Mouse (Mus musculus): ENCODE measurements around the gene Rbm26.

The Rbm26 gene

GRCm38 (mm10) chr14:105177238-105177693 lies at the start of gene Rbm26:
Rbm26 (minus strand) TSS chr14:105177327.
- peak; percentile 91 for DNase-seq (ENCODE audit: low read depth)

- no peak for DNase-seq (ENCODE audit: low read depth)
Observed at GRCm38 (mm10) chr14:105225790-105226189, 48.7 kb upstream of the Rbm26 start.

- no peak for DNase-seq (ENCODE audit: low read depth)
Observed at GRCm38 (mm10) chr14:105222240-105222639, 45.1 kb upstream of the Rbm26 start.

- no peak for DNase-seq (ENCODE audit: low read depth)
Observed at GRCm38 (mm10) chr14:105219525-105220376, 42.6 kb upstream of the Rbm26 start.

GRCm38 (mm10) chr14:105198401-105198800 lies 21.3 kb upstream of the Rbm26 start:
- DNase-seq (ENCODE audit: low read depth) = no peak

GRCm38 (mm10) chr14:105194682-105195081 lies 17.6 kb upstream of the Rbm26 start:
- no peak for DNase-seq (ENCODE audit: low read depth)

GRCm38 (mm10) chr14:105184866-105185265 lies 7.7 kb upstream of the Rbm26 start:
- DNase-seq (ENCODE audit: low read depth) = no peak

- DNase-seq (ENCODE audit: low read depth) = no peak
Observed at GRCm38 (mm10) chr14:105182786-105183185, 5.7 kb upstream of the Rbm26 start.

GRCm38 (mm10) chr14:105179733-105180132 lies 2.6 kb upstream of the Rbm26 start:
- DNase-seq (ENCODE audit: low read depth) = no peak

GRCm38 (mm10) chr14:105178996-105179395 lies 1.9 kb upstream of the Rbm26 start:
- DNase-seq (ENCODE audit: low read depth) = no peak

GRCm38 (mm10) chr14:105176381-105177168 lies 552 bp downstream of the Rbm26 start:
- no peak for DNase-seq (ENCODE audit: low read depth)

- no peak for DNase-seq (ENCODE audit: low read depth)
Observed at GRCm38 (mm10) chr14:105167181-105167580, 9.9 kb downstream of the Rbm26 start.

GRCm38 (mm10) chr14:105164793-105165192 lies 12.3 kb downstream of the Rbm26 start:
- DNase-seq (ENCODE audit: low read depth) = no peak

- DNase-seq (ENCODE audit: low read depth) = no peak
Observed at GRCm38 (mm10) chr14:105161334-105161733, 15.8 kb downstream of the Rbm26 start.

GRCm38 (mm10) chr14:105158526-105158925 lies 18.6 kb downstream of the Rbm26 start:
- DNase-seq (ENCODE audit: low read depth) = no peak

GRCm38 (mm10) chr14:105134076-105134475 lies 43.1 kb downstream of the Rbm26 start:
- no peak for DNase-seq (ENCODE audit: low read depth)

GRCm38 (mm10) chr14:105127715-105128385 lies 49.3 kb downstream of the Rbm26 start:
- no peak for DNase-seq (ENCODE audit: low read depth)

GRCm38 (mm10) chr14:105124513-105124912 lies 52.6 kb downstream of the Rbm26 start:
- DNase-seq (ENCODE audit: low read depth) = no peak

- DNase-seq (ENCODE audit: low read depth) = no peak
Observed at GRCm38 (mm10) chr14:105115402-105115801, 61.7 kb downstream of the Rbm26 start.

GRCm38 (mm10) chr14:105106252-105106651 lies 70.9 kb downstream of the Rbm26 start:
- no peak for DNase-seq (ENCODE audit: low read depth)

- no peak for DNase-seq (ENCODE audit: low read depth)
Observed at GRCm38 (mm10) chr14:105098861-105099260, 78.3 kb downstream of the Rbm26 start.

- no peak for DNase-seq (ENCODE audit: low read depth)
Observed at GRCm38 (mm10) chr14:105096221-105096620, 80.9 kb downstream of the Rbm26 start.

Data from fibroblast of lung, adult 2 months (primary cell).